Mouse (Mus musculus) stomach, postnatal 0 days (tissue): Measurements from ENCODE around the gene Gabpb2.

Experiments used
- CTCF ChIP-seq: IDR thresholded peaks from 2 replicates; pipeline ENCODE4 v1.5.1; 2016; ENCODE audit warnings: antibody characterized with exemption, low read depth, mild to moderate bottlenecking, moderate library complexity
- EP300 ChIP-seq: optimal IDR thresholded peaks from 2 replicates; pipeline ENCODE3; 2016; ENCODE audit warnings: antibody characterized with exemption

DNA sequence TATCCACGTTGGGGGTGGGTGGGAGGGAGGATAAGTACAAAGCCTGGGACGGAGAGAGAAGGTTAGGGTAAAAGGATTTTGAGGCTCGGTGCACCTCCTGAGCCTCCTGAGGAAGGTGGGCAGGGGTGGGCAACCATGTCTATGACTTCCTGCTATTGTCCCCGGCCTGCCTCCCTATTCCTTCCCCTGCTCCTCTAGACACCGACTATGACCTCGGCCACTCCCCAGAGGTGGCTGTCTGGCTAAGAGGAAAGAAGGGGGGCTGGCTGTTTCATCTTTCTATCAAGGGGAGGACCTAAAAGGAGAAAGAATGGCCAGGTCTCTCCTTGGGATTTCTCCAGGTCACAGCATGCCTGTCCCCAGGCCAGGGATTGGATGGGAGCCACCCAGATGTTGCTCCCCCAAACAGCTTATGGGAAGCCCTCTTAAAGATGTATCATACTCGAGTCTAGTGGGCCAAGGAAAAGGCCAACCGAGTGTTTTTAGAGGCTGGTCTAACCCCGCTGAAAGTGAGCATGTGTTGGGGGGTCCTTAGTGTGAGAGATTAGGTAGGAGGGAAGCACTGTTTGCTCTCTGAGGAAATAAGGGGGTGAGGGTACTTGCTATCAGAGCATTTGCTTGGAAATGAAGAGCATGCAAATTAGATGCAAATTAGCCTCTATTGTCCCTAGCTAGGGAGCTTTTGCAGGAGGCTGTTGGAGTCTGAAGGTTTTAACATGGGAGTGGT lies 55.9 kb downstream of the Gabpb2 start:
- TF ChIP-seq EP300 (no peak), CTCF (no peak)
